Mouse (Mus musculus): ENCODE results near the gene Gosr2.

DNA sequence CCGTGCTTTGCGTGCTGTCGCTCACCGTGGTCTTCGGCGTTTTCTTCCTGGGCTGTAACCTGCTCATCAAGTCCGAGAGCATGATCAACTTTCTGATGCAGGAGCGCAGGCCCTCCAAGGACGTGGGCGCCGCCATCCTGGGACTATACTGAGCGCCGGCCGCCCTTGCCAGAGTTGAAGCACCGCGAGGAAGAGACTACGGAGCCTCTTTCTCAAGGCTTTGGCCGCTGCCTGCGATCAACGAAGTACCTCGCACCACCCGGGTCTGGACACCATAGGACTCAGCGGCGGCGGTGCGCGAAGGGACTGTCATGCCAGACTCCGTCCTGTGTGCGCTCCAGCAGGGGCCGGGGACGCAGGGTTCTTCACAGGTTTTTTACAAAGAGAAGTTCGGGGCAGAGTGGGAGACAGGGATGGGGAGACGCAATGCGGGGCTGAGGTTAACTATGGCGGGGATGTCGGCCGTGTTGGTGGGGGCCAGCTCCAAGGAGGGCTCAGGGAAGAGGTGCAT is 47.7 kb downstream of the Gosr2 start:
- TF ChIP-seq MYOG (IDR thresholded peaks at IDR 0.05; ENCODE audit: control insufficient read depth, extremely low read depth, insufficient read length) (no peak), MAX (IDR thresholded peaks at IDR 0.05) (no peak), CTCF (IDR thresholded peaks at IDR 0.05; ENCODE audit: control insufficient read depth, insufficient read depth, insufficient read length) (no peak)
